Mouse (Mus musculus) lung, adult 2 months (tissue): ENCODE results near the gene Smyd3.

Source experiments
- CTCF ChIP-seq: fragments of 200-500 bp; IDR thresholded peaks from 2 replicates; pipeline ENCODE4 v1.5.1; 2011; ENCODE audit warnings: mild to moderate bottlenecking, low read length, control low read depth; ENCODE audit not compliant: insufficient read depth
- POLR2A ChIP-seq: fragments of 200-500 bp; IDR thresholded peaks from 2 replicates; pipeline ENCODE4 v1.6.1; 2011; ENCODE audit warnings: low read depth, mild to moderate bottlenecking, control low read depth, low read length, borderline replicate concordance; ENCODE audit errors: extremely low read depth

DNA sequence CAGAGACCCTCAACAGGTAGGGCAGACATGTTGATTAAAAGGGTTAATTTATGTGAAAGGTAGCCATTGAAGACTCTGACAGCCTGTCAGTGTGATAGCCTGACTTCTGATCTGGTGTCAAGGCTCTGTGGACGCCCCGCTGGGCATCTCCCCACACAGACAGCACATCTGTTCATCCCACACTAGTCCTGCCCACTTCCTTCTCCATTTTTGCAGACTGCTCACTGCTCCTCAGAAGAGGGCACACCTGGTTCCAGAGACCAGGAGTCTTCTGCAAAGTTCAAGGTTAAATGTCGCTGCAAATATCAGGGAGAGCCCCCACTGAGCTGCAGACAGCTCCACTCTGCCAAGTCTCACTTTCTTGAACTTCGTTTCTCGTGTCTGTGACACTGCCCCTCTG lies 299.8 kb downstream of the Smyd3 start:
- TF ChIP-seq CTCF (no peak), POLR2A (no peak)
